Mouse (Mus musculus) kidney, postnatal 36 days (tissue): Measurements from ENCODE around the gene Cdk14.

Experiments used
- DNase-seq, 2 experiments: peaks; one replicate each; pipeline ENCODE4 v3.0.0; 2021 to 2022; ENCODE audit warnings: mixed read lengths in 2 of 2

Gene Cdk14

DNA sequence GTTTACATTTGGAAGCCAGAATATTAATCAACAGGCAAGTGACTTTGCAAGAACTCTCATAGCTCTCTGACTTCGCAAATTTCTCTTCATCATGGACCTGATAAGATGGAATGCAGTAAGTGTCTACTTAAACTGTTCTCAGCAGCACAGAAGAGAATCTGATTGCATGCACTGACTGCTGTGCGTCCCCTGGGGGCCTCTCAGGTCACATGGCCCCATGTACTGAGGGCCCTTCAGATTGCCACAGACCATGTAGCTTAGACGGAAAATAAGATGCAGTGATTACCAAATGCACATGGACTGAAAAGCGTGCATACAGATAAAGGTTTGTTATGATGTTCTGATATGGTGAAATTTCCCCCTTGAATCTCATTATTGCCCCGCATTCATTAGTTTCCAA lies 653.4 kb downstream of the Cdk14 start:
- no peak for DNase-seq

DNA sequence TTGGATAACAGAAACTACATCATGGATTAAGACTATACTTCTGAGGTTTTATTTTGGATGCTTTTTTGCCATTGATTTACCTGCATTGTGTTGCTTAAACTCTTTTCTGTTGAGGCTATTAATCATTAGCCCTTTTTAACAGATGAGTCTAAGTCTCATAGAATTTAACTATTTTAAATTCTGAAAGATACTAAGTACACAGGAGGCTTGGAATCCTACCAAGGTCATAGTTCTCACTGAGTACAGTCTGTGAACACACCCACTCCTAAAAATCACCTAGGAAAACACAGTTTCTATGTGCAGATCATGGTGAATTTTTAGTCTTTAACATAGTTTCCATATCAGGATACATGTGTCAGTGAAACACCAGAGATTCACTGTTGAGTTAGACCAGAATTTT lies 658.2 kb downstream of the Cdk14 start:
- peak; percentile 15 to 77 for DNase-seq

DNA sequence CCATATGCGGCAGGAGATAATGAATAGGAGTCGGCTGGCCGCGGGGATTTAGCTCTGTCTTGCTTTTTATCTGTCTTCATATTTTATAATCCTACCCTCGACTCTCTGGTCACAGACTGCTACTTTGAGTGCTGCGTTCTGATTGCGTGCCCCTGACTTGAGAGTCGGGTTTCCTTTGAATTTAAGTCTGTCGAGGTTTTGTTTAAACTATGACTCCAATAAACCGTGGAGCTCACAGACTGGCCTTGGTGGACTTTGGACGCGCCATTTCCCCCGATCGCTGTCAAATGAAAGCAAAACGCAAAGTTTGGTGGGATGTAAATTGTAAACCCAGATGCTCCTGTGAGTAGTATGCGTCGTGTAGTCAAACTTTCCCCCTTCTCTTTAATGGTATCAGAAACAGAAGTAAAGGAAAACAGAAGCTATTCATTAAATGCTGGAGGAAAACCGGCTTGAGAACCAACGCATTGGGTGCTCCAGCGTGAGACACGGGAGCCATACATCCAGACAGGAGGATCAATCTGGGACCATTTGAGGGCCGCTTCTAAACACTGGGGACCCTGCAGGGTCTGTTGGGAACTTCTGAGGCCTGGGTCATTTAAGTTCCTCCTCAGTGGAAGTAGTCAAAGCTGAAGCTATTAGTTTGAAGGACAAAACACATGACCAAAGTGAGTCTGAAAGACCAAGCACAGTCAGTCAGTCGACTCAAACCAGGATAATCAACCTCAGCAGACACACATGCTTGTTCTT lies 661.6 kb downstream of the Cdk14 start:
- peak; percentile 65 to 72 for DNase-seq

DNA sequence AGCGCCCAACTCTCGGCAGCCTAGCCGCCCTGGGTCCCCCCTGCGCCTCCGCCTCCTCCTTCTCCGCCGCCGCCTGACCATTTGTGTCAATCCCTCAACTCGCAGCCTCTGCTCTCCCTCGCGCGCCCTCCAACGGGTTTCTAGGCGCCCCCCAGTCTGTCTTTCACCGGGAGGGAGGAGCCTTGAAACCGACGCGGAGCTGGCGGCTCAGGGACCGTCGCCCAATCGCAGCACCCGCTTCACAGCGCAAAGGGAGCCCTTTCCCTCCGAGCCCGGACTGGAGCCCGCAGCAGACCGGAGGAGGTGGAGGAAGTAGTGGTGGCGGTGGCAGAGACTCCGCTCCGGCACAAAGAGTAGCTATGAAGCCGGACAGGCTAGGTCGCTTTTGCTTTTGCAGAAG lies 662.2 kb downstream of the Cdk14 start, which contains the start of gene Fzd1:
Fzd1 (minus strand) TSS at position 134 of the 400 bp plus-strand sequence.
- DNase-seq, result peak; percentile 93 to 94

DNA sequence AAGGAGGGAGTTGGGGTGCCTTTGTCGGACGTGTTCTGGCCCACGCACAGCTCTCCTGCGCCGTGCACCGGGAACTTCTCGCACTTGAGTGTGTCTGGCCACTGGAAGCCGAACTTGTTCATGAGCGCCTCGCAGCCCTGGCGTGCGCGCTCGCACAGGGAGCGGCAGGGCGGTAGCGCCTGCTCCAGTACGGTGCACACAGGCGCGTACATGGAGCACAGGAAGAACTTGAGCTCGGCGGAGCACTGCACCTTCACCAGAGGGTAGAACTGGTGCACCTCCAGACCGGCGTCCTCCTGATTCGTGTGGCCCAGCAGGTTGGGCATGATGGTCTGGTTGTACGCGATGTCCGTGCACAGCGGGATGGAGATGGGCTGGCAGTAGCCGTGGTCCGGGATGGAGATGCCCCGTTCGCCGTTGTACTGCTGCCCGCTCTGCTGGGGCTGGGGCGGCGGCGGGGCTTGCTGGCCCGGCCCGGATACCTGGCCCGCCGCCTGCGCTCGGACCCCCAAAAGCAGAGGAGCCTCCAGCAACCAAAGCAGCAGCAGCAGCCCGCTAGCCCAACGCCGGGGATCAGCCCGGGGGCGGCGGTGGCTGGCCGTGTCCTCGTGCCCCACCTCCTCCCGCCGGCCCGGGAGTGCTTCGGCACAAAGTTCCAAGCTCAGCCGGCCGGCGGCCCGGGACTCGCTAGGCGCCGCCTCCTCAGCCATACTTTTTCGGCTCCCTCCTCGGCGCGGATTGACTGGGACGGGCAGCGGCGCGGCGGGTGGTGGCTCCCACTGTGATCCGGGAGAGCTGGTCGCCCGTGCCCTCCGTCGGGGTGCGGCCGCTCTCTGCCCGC lies 663.0 kb downstream of the Cdk14 start:
- peak; percentile 78 to 87 for DNase-seq

DNA sequence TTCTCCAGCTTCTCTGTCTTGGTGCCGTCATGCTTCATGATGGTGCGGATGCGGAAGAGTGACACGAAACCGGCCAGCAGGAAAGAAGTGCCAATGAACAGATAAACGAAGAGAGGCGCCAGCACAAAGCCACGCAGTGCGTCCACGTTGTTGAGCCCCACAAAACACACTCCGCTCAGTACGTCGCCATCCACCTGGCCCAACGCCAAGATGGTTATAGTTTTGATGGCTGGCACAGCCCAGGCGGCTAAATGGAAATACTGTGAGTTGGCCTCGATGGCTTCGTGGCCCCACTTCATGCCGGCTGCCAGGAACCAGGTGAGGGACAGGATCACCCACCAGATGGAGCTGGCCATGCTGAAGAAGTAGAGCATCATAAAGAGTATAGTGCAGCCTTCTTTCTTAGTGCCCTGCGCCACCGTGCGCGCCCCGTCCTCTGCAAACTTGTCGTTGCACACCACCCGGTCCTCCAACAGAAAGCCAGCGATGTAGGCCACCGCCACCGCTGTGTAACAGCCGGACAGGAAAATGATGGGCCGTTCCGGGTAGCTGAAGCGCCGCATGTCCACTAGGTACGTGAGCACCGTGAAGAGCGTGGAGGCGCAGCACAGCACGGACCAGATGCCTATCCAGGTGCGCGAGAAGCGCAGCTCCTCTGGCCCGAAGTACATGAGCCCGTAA lies 664.0 kb downstream of the Cdk14 start:
- DNase-seq, result peak; percentile 30 to 67

DNA sequence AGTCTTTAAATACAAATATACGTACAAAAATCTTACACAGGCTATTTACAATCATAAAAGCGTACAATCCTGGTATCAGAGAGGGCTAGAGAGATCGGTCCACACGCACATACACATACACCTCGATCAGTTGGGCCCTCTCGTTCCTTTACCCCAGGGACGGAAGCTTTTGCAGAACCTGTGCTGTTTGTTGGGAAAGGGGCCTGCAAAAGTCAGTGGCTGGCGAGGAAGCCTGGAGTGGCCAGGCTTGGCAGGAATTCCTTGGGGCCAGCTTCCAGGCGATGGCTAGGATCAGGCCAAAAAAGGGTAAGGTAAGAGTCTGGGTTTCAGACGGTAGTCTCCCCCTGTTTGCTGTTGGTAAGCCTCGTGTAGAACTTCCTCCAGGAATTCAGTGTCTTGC lies 664.8 kb downstream of the Cdk14 start:
- no peak for DNase-seq

DNA sequence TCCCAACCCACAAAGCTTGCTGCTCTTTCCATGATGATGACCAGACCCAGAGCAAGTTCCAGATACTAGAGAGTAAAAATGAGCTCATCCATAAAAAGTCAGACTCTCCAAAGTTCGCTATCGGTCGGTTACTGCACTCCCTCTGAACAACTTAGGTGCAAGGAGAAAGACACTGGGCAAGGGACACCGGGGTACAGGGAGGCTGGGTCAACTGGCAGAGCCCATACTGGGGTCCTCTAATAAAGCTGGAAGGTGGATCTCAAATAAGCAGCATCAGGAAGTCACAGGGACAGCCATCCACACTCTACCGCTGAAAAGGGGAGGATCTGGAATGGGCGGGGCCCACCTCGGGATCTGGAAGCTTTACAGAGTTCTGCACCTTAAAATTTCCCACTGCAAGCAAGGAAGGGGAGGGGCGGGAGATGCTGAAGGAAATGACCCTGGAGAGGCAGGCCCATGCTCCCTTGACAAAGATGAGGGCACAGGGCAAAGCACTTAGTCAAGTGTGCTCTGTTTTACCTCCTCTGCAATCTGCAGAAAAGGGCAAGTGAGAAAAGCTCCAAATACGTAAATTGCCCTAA lies 665.3 kb downstream of the Cdk14 start:
- peak; percentile 64 to 65 for DNase-seq
